In genomic region chr3:105872034-105872433, GRCm38 (mm10) we compare ENCODE assay signal across 10 mouse cellular contexts. TPM values are rescaled to one million over a fixed set of nuclear protein-coding genes. Genes with fewer than 3 reads are reported as not detected.
A peak's percentile ranks its signal among the peaks of the same experiment; 100 is the strongest.
DNase-seq lines count a peak whose midpoint lies in the region; ATAC-seq lines count a peak whose summit lies in the region.
"Had no signal": no experiment of that assay in that cellular context is flagged by ENCODE, and none has a peak within 500 bp of the region (broad histone marks: within the 10 kb centered on the region; RNA-seq: fewer than 3 reads in every experiment).

No protein-coding gene starts in this region.

- H3K9ac ChIP-seq in heart, embryonic 14.5 days (ENCODE audit: low read length) = no peak overlapping the region
- H3K9ac ChIP-seq: liver, embryonic 14.5 days had no signal

- H3K4me1 ChIP-seq in heart, embryonic 14.5 days (ENCODE audit: control insufficient read depth in 2 of 2, insufficient read depth in 2 of 2, low read length in 2 of 2) = peaks cover 17 to 32% of the 10 kb centered on the region in 2 experiments

- peak overlapping the region; percentile 35 for H3K4me2 ChIP-seq in heart, embryonic 14.5 days (ENCODE audit: low read length)

- intact Hi-C loops in heart, postnatal 25 days (cut with DNase I) = no loop called here

- WGBS in heart, embryonic 14.5 days = 19% methylated on average over 6 of the region's 6 CpGs

- H3K27ac ChIP-seq in heart, embryonic 14.5 days (replicated peaks in 1 of 2; ENCODE audit: control insufficient read depth in 1 of 2, insufficient read depth in 1 of 2, low read depth in 2 of 2, low read length in 2 of 2) = no peak overlapping the region; a peak in 1 of 4 replicates
- H3K27ac ChIP-seq: liver, embryonic 14.5 days had no signal

- no peak overlapping the region for H3K4me3 ChIP-seq in heart, embryonic 14.5 days (ENCODE audit: control insufficient read depth in 1 of 2, insufficient read depth in 1 of 2, low read depth in 1 of 2, low read length in 2 of 2)

- no peaks in the 10 kb centered on the region; the same call in 1 of the 2 replicates for H3K27me3 ChIP-seq in heart, embryonic 14.5 days (ENCODE audit: control insufficient read depth, insufficient read depth, low read length)

- no peak for ATAC-seq in heart, embryonic 14.5 days (ENCODE audit: insufficient number of reproducible peaks, insufficient read depth, low FRiP score, low read depth)

- H3K9me3 ChIP-seq in heart, embryonic 14.5 days (ENCODE audit: control insufficient read depth, low read length) = no peaks in the 10 kb centered on the region

- H3K36me3 ChIP-seq in heart, embryonic 14.5 days (ENCODE audit: control insufficient read depth, insufficient read depth, low read length) = no peaks in the 10 kb centered on the region

- DNase-seq in heart, postnatal 25 days (ENCODE audit: low spot score) = no peak
- DNase-seq in urinary bladder, postnatal 14 days (ENCODE audit: low spot score) = peak; percentile 21
- DNase-seq in urinary bladder, postnatal 25 days (ENCODE audit: low spot score) = no peak
- peak; percentile 19 to 35 for DNase-seq in kidney, adult 8-10 months
- no peak for DNase-seq in yolk sac, embryonic 10.5 days (ENCODE audit: low spot score)
- no peak for DNase-seq in T-cell, adult 2 months (ENCODE audit: low spot score)
- DNase-seq in layer of hippocampus, postnatal 14 days (ENCODE audit: low spot score in 2 of 2) = no peak

RNA-seq across cellular contexts. Expression of gene Tmigd3, which starts 1.3 kb away (rescaled TPM):
- polyA plus RNA-seq in heart, embryonic 14.5 days (2014; fragmentation: Nextera tagmentation; extraction: Ambion mirVana) = 0.26 and 0.41 TPM in 2 replicates
- total RNA-seq in heart, postnatal 25 days (2021) = not detected
- total RNA-seq in layer of hippocampus, postnatal 14 days (2021) = under 1 TPM in 1 of 2 experiments, not detected in 1; 0.69 TPM
- total RNA-seq: ES-E14 had no signal

RNA-seq across cellular contexts. Expression of gene Adora3, which starts 1.4 kb away (rescaled TPM):
- not detected in 2 replicates for polyA plus RNA-seq in heart, embryonic 14.5 days (2014; fragmentation: Nextera tagmentation; extraction: Ambion mirVana)
- under 1 TPM; 0.21 to 0.25 TPM for total RNA-seq in heart, postnatal 25 days (2021)
- total RNA-seq in layer of hippocampus, postnatal 14 days (2021) = under 1 TPM; 0.62 to 0.95 TPM
- total RNA-seq: ES-E14 had no signal

Comparison
In these comparisons a context has a peak if more than half of its experiments do, and no peak if none do; other contexts are left out.
1. DNase-seq: peak in urinary bladder, postnatal 14 days (single experiment) and kidney, adult 8-10 months (2 of 2); none in heart, postnatal 25 days (single experiment), urinary bladder, postnatal 25 days (single experiment), yolk sac, embryonic 10.5 days (single experiment), T-cell, adult 2 months (single experiment) and layer of hippocampus, postnatal 14 days (0 of 2).